Mouse (Mus musculus) midbrain, embryonic 10.5 days (tissue): ENCODE results near the gene Dclre1c. TPM values are rescaled to one million over a fixed set of nuclear protein-coding genes. Genes with fewer than 3 reads are reported as not detected.

ENCODE experiments used
- DNase-seq: peaks from one replicate; pipeline ENCODE4 v3.0.0-alpha.2; 2017; ENCODE audit warnings: low spot score
- H3K27ac ChIP-seq: fragments of 300-500 bp; sonication (generic); replicated peaks from 2 replicates; pipeline ENCODE4 v1.5.1; 2016; ENCODE audit warnings: mild to moderate bottlenecking
- H3K27me3 ChIP-seq: fragments of 300-500 bp; sonication (generic); 2 replicates; pipeline ENCODE4 v1.6.1; 2016; ENCODE audit warnings: low read depth, mild to moderate bottlenecking; ENCODE audit not compliant: poor library complexity, severe bottlenecking
- H3K36me3 ChIP-seq: fragments of 300-500 bp; sonication (generic); 2 replicates; pipeline ENCODE4 v1.6.1; 2016; ENCODE audit warnings: mild to moderate bottlenecking, moderate library complexity
- H3K4me1 ChIP-seq: fragments of 300-500 bp; sonication (generic); 2 replicates; pipeline ENCODE4 v1.6.1; 2016
- H3K4me3 ChIP-seq: fragments of 300-500 bp; sonication (generic); 2 replicates; pipeline ENCODE4 v1.5.1; 2016; ENCODE audit warnings: mild to moderate bottlenecking, moderate library complexity
- H3K9me3 ChIP-seq: fragments of 300-500 bp; sonication (generic); replicated peaks from 2 replicates; pipeline ENCODE4 v1.6.1; 2016; ENCODE audit warnings: mild to moderate bottlenecking
- WGBS: fragments of 180-500 bp; shearing (Covaris S2); methylation state at CpG from one replicate; pipeline ENCODE4 v1.1.7; 2016; 5-methylcytosine and 5-hydroxymethylcytosine counted together
- polyA plus RNA-seq: library from polyadenylated mRNA; unstranded; fragments of >200 nt; fragmentation: Nextera tagmentation; extraction: Ambion mirVana; gene quantifications from 2 replicates; pipeline ENCODE4 v1.2.1, GENCODE M21; 2016

Dclre1c gene
- polyA plus RNA-seq, 1 experiment from 2014 or later = 7.8 TPM

DNA sequence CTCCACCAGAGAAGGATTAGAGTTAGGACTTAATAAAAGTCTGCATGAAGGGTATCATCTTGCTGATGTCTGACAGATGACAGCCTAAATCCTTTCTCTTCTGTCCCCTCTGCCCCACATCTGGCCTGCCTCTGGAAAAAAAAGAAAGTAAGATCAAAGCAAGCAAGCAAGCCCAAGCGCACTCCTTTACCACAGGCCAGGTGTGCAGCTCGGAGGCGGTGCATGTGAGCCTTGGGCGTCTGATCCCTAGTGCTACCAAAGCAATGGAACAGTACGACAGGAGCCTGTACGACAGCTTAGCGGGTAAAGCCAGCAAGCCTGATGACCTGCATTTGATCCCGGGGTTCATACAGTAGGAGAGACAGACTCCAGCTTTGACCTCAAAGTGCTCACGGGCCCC, 7.0 kb downstream of the Dclre1c start:
- Histone ChIP-seq H3K36me3 (peaks cover 5% of the 10 kb centered on the region; the same call in 1 of the 2 replicates), H3K4me1 (no peaks in the 10 kb centered on the region), H3K4me3 (no peak overlapping the region), H3K9me3 (no peaks in the 10 kb centered on the region), H3K27ac (no peak overlapping the region), H3K27me3 (no peaks in the 10 kb centered on the region)
- DNase-seq = no peak
- WGBS = 93% methylated on average over 9 of the region's 9 CpGs

DNA sequence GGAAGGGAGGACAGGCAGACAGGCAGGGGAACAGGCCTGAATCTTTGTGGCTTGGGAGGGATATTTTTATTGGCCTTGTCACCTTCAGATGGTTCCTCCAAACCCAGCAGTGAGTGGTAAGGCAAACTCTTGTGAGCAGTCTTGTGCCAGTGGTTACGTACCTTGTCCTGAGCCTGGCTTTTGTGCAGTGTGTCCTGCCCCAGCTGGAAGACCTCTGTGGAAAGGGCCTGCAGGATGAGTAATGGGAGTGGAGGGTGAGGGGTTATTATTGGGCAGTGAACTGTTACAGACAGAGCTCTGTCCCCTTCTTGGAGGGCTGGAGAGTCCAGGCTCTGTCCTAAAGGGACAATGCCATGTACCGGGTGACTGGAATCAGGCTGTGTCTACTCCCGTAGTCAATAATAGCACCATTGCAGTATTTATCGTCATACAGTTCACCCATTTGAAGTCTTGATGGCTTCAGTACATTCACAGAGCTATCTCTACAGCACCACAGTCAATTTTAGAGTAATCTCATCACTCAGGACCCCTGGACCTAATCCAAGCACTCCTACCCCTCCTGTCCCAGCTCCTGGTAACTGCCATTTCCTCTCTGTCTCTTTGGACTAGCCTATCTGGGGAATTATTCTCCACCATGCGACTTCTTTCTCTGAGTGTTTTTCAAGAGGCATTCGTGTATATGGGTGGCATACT, 11.6 kb downstream of the Dclre1c start:
- no peak for DNase-seq
- no peak overlapping the region for H3K27ac ChIP-seq
- no peaks in the 10 kb centered on the region for H3K9me3 ChIP-seq
- H3K4me3 ChIP-seq = no peak overlapping the region
- H3K4me1 ChIP-seq = no peaks in the 10 kb centered on the region
- peaks cover 7% of the 10 kb centered on the region for H3K36me3 ChIP-seq
- WGBS = 85% methylated on average over 6 of the region's 6 CpGs
- H3K27me3 ChIP-seq = no peaks in the 10 kb centered on the region

DNA sequence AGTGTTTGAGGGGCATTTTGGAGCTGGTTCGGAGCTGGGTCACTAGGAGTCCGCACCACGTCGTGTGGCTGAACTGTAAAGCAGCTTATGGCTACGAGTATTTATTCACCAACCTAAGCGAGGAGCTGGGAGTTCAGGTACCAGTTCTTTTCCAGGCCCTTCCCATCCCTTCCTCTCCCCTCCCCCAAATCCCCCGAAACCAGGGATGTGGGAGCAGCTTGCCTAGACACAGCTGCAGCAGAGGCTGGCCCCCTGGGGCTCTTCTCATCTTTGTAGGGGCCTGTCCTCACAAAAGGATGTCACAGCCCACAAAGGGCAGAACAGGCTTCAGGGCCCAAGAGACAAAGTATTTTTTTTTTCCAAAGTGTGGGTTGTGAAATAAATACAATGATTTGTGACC, 14.0 kb downstream of the Dclre1c start:
- Histone ChIP-seq H3K36me3 (peaks cover 22% of the 10 kb centered on the region), H3K4me3 (no peak overlapping the region), H3K27me3 (no peaks in the 10 kb centered on the region), H3K9me3 (no peaks in the 10 kb centered on the region), H3K4me1 (no peaks in the 10 kb centered on the region), H3K27ac (no peak overlapping the region)
- WGBS = 29% methylated on average over 7 of the region's 7 CpGs
- DNase-seq = no peak

DNA sequence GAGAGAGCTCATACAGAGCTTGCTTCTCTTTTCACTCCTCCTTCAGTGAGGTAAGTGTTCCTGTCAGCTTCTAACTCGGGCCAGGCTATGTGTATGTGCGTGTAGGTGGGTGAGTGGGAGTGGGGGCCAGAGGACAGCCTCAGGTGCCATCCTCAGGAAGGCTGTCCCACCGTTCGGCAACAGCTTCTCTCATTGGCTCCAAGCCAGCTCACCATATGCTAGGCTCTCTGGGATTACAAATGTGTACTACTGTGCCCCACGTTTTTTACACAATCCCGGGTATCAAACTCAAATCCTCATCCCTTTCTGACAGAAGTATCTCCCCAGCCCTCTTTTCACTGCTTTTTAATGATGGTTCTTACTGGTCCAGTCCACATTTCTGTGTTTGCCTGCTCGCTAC, 20.3 kb downstream of the Dclre1c start:
- Histone ChIP-seq H3K36me3 (peaks cover 33% of the 10 kb centered on the region), H3K4me3 (no peak overlapping the region), H3K27me3 (no peaks in the 10 kb centered on the region), H3K9me3 (no peaks in the 10 kb centered on the region), H3K27ac (no peak overlapping the region), H3K4me1 (no peaks in the 10 kb centered on the region)
- WGBS = 90% methylated on average over 7 of the region's 7 CpGs
- no peak for DNase-seq

DNA sequence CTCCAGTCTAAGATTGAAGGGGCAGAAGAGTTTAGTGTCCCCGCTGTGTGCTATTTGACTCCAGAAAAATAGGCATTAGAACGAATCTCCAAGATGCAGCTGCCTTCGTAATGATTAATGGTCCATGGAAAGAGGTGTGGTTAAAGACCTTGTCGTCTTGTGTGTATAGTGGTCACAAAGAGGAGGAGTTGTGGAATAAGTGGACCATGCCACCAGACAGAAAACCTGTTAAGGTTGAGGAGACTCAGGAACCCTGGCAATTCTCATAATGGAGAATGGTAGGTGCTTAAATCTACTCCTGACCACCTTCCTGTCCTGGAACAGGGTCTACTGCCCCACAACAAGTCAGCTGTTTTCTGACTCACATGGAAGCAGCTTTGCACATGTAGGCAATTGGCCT, 22.1 kb downstream of the Dclre1c start:
- no peaks in the 10 kb centered on the region for H3K9me3 ChIP-seq
- H3K27ac ChIP-seq = no peak overlapping the region
- H3K4me3 ChIP-seq = no peak overlapping the region
- 80% methylated on average over 4 of the region's 4 CpGs for WGBS
- no peaks in the 10 kb centered on the region for H3K27me3 ChIP-seq
- H3K36me3 ChIP-seq = peaks cover 43% of the 10 kb centered on the region
- H3K4me1 ChIP-seq = no peaks in the 10 kb centered on the region; the same call in 1 of the 2 replicates
- no peak for DNase-seq

DNA sequence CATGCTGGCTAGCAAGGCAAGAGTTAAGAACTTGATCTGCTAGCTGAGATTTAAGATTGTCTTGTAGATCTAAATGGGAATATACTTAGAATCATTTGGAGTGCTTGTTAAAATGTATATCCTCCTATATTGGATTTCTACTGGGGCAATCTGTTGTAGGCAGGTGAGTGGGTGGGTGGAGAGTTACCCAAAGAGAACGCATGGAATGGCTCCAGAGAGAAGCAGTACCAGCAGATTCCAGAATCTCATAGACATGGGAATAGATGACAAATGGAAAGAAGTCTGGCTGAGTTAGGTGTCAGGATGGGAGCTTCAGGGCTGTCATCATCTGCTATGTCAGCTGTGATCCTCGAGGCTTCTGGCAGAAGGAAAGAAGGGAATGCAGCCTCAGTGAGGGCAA, 25.5 kb downstream of the Dclre1c start:
- DNase-seq = no peak
- peaks cover 52% of the 10 kb centered on the region for H3K36me3 ChIP-seq

DNA sequence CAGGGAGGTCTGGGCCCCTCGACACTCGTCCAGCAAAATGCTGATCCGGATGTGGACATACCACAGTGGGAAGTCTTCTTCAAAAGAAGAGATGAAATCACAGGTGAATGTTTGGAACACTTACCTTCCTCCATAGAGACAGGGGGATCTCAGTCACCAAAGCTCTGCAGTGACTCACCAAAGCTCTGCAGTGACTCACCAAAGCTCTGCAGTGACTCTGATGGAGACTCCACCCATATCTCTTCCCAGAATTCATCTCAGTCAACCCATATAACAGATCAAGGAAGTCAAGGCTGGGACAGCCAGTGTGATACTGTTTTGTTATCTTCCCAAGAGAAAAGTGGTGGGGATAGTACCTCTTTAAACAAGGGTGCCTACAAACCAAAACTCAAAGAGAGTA, 29.2 kb downstream of the Dclre1c start:
- 90% methylated on average over 3 of the region's 3 CpGs for WGBS
- H3K36me3 ChIP-seq = peaks cover 79% of the 10 kb centered on the region

More for the DNA sequence above, 25.5 kb downstream of the Dclre1c start:
- no peak overlapping the region for H3K4me3 ChIP-seq
- H3K9me3 ChIP-seq = no peaks in the 10 kb centered on the region
- no peaks in the 10 kb centered on the region; the same call in 1 of the 2 replicates for H3K4me1 ChIP-seq
- H3K27ac ChIP-seq = no peak overlapping the region
- WGBS = 89% methylated on average over 2 of the region's 2 CpGs
- H3K27me3 ChIP-seq = no peaks in the 10 kb centered on the region

DNA sequence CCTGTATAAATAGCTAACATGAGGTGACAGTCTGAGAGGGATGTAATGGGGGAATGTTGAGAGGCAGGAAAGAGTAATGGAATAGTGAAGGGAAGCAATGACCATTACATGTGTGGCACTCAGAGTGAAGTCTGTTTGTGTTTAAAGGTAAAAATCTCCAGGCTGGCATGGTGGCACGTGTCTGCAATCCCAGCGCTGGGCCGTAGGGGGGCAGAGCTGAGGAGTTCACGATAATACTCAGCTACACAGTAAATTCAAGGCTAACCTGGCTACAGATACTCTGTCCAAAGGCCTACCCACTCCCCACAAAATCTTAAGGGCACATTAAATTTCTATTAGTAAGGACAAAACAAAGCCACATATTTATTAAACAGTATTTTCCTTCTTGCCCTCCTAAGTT, 32.7 kb downstream of the Dclre1c start:
- Histone ChIP-seq H3K27me3 (no peaks in the 10 kb centered on the region), H3K36me3 (peaks cover 98% of the 10 kb centered on the region), H3K4me3 (no peak overlapping the region), H3K9me3 (no peaks in the 10 kb centered on the region), H3K27ac (no peak overlapping the region), H3K4me1 (no peaks in the 10 kb centered on the region)
- no peak for DNase-seq
- 91% methylated on average over 4 of the region's 4 CpGs for WGBS

More for the DNA sequence above, 29.2 kb downstream of the Dclre1c start:
- no peaks in the 10 kb centered on the region; the same call in 1 of the 2 replicates for H3K4me1 ChIP-seq
- no peak overlapping the region for H3K4me3 ChIP-seq
- no peaks in the 10 kb centered on the region for H3K9me3 ChIP-seq
- H3K27ac ChIP-seq = no peak overlapping the region
- H3K27me3 ChIP-seq = no peaks in the 10 kb centered on the region
- no peak for DNase-seq

DNA sequence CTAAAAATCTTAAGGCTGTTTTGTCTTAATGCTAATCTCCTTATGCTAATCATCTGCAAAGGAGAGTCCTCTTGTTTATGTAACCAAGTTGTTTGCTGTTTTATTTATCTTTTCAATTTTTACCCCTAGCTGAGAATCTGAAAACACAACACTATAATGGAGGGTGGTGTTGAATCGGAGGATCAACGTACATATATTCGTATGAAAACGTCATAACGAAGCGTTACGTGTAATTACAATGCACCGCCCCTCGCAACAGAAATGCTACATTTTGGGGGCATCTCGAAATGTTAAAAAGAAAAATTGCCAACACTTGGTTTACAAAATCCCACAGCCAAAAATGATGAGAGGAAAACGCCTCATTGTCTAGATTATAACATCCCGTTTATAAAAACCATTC, 50.0 kb downstream of the Dclre1c start:
- H3K4me3 ChIP-seq = peak overlapping the region; percentile 88
- DNase-seq = no peak
- H3K27me3 ChIP-seq = no peaks in the 10 kb centered on the region
- peaks cover 36% of the 10 kb centered on the region for H3K36me3 ChIP-seq
- no peaks in the 10 kb centered on the region for H3K9me3 ChIP-seq
- WGBS = under 1% methylated on average over 12 of the region's 12 CpGs
- H3K27ac ChIP-seq = peak overlapping the region; percentile 97
- H3K4me1 ChIP-seq = peaks cover 19% of the 10 kb centered on the region

DNA sequence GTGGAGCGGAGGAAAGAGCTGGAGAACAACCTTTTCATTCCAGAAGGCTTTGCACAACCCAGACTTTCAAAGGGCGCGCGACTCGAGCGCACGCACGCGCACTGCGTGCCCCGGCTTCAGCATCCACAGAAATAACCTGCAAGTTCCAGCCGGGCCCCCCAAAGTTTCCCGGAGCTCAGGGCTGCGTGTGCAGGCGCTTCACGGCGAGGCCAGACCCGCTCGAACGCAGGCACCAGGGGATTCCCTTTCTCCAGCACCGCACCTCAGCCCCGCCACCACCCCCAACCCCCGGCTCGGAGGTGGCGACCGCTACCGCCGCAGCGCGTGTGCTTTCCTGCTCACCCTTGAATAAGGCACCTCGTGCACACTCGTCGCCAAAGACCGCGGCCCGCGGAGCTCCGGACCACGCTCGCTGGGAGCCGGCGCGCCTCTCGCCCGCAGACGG, 50.5 kb downstream of the Dclre1c start:
- peak overlapping the region; percentile 97 for H3K27ac ChIP-seq
- H3K36me3 ChIP-seq = peaks cover 31% of the 10 kb centered on the region
- under 1% methylated on average over 46 of the region's 46 CpGs for WGBS
- DNase-seq = peak; percentile 78
- H3K27me3 ChIP-seq = no peaks in the 10 kb centered on the region
- H3K4me3 ChIP-seq = peak overlapping the region; percentile 88
- peaks cover 19% of the 10 kb centered on the region for H3K4me1 ChIP-seq
- peaks cover 2% of the 10 kb centered on the region; the same call in 1 of the 2 replicates for H3K9me3 ChIP-seq

DNA sequence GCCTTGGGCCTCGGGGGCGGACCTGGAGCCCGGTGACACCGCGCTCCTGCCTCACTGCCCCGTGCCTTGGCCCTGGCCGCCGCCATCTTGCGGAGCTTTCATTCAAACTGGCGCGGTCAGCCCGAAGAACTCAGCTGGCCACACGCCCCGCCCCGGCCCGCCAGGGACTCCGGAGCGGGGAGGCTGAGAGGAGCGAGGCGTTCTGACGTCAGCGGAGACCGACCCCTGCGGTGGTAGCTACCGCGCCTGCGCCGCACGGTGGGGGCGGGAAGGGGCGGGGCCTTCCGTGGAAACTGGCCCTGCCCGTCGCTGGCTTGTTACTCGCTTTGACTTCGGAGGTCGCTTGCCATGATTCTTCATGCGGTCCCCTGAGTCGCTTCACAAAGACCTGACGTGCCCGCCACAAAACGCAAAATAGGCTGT, 50.9 kb downstream of the Dclre1c start, which contains the start of gene Suv39h2:
Gene Suv39h2, minus strand, starts transcription at position 171 of the 423 bp plus-strand sequence.
- peak; percentile 98 for DNase-seq
- Histone ChIP-seq H3K4me1 (peaks cover 19% of the 10 kb centered on the region), H3K36me3 (peaks cover 26% of the 10 kb centered on the region), H3K27ac (peak within 1 kb of the TSS; percentile 97), H3K4me3 (peak within 1 kb of the TSS; percentile 88), H3K9me3 (peaks cover 5% of the 10 kb centered on the region; the same call in 1 of the 2 replicates), H3K27me3 (no peaks in the 10 kb centered on the region)
- WGBS = under 1% methylated on average over 42 of the region's 42 CpGs

DNA sequence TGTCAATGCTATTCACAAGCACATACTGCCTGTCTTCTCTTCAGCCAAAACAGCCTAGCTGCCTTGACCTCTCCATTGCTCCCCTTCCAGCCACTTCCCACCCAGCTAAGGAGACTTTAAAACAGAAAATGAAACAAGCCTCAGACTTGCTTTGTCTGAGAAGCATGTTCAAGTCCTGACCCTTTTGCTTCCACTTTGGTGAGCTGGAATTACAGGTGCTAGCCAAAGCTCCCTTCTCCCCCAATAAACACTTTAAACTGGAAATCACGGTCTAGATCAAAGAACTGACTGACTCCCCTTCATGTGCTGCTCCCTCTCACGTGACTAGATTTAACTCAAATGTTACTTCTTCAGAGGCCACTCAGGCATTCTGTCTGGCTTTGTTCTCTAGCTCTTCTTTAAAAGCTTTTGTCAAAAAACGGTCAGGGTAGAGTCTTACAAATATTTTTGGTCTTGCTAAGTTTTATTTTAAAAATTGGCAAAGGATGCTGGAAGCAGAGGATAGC, 51.9 kb downstream of the Dclre1c start:
- Histone ChIP-seq H3K9me3 (peaks cover 5% of the 10 kb centered on the region; the same call in 1 of the 2 replicates), H3K27me3 (no peaks in the 10 kb centered on the region), H3K4me3 (peak overlapping the region; percentile 88; the same call in 1 of the 2 replicates), H3K27ac (peak overlapping the region; percentile 97), H3K4me1 (peaks cover 19% of the 10 kb centered on the region), H3K36me3 (peaks cover 17% of the 10 kb centered on the region)
- DNase-seq = no peak
- 70% methylated on average over 3 of the region's 3 CpGs for WGBS

DNA sequence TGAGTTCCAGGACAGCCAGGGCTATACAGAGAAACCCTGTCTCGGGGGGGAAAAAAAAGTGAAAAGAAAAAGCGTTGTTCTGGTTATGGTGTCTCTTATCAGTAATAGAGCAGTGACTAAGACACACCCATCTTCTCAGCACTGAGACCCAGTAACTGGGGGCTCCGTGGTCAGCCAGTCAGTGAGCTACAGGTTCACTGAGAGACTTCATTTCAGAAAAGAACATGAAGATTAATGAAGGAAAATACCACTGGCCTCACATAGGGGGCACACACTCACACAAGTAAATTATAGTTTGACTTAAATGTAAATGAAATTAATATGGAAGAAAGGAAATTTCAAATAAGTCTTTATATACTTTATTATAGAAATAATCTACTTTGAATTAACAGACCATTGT, 56.3 kb downstream of the Dclre1c start:
- Histone ChIP-seq H3K9me3 (peaks cover 5% of the 10 kb centered on the region; the same call in 1 of the 2 replicates), H3K4me1 (peaks cover 7% of the 10 kb centered on the region), H3K4me3 (no peak overlapping the region), H3K27me3 (no peaks in the 10 kb centered on the region), H3K27ac (no peak overlapping the region), H3K36me3 (no peaks in the 10 kb centered on the region)
- 88% methylated on average over 3 of the region's 3 CpGs for WGBS
- DNase-seq = no peak
